Mouse (Mus musculus) heart, adult 11 months (tissue): ENCODE measurements around the gene Thop1.
"Not testable (repeated sequence)": the region's sequence is repeated elsewhere in the genome, so short reads cannot be mapped to it uniquely, and the experiment has no call there.

Source experiments
- DNase-seq: peaks from one replicate; pipeline ENCODE4 v3.0.0; 2022

Gene Thop1

GRCm38 (mm10) chr10:81069836-81070235, at the start of gene Thop1:
TSS of gene Thop1 (plus strand) at chr10:81070035.
- peak; percentile 100 for DNase-seq

- no peak for DNase-seq
Measured at GRCm38 (mm10) chr10:81020207-81020606, 49.6 kb upstream of the Thop1 start.

- DNase-seq: no peak
Measured at GRCm38 (mm10) chr10:81021547-81022110, 48.2 kb upstream of the Thop1 start.

- DNase-seq: no peak
Measured at GRCm38 (mm10) chr10:81022744-81023143, 47.1 kb upstream of the Thop1 start.

GRCm38 (mm10) chr10:81024346-81024937, 45.4 kb upstream of the Thop1 start:
- no peak for DNase-seq

- no peak for DNase-seq
Measured at GRCm38 (mm10) chr10:81025047-81025621, 44.7 kb upstream of the Thop1 start.

GRCm38 (mm10) chr10:81025639-81026275, 44.1 kb upstream of the Thop1 start, which contains the start of gene Diras1:
TSS of gene Diras1 (minus strand) at chr10:81025662.
- DNase-seq: no peak

- no peak for DNase-seq
Measured at GRCm38 (mm10) chr10:81026857-81027256, 43.0 kb upstream of the Thop1 start.

- DNase-seq: peak; percentile 94
Measured at GRCm38 (mm10) chr10:81027331-81027730, 42.5 kb upstream of the Thop1 start.

GRCm38 (mm10) chr10:81028219-81028618, 41.6 kb upstream of the Thop1 start:
- DNase-seq: no peak

GRCm38 (mm10) chr10:81029031-81029430, 40.8 kb upstream of the Thop1 start:
- DNase-seq: no peak

- no peak for DNase-seq
Measured at GRCm38 (mm10) chr10:81033586-81033985, 36.2 kb upstream of the Thop1 start.

- DNase-seq: no peak
Measured at GRCm38 (mm10) chr10:81036251-81036650, 33.6 kb upstream of the Thop1 start.

GRCm38 (mm10) chr10:81036988-81037580, 32.8 kb upstream of the Thop1 start, which contains the start of gene Slc39a3:
TSS of gene Slc39a3 (minus strand) at chr10:81037426.
- peak; percentile 100 for DNase-seq

GRCm38 (mm10) chr10:81041458-81042175, 28.2 kb upstream of the Thop1 start:
- no peak for DNase-seq

GRCm38 (mm10) chr10:81045246-81045645, 24.6 kb upstream of the Thop1 start:
- not testable (repeated sequence) for DNase-seq

- no peak for DNase-seq
Measured at GRCm38 (mm10) chr10:81050645-81051044, 19.2 kb upstream of the Thop1 start.

GRCm38 (mm10) chr10:81051133-81051532, 18.7 kb upstream of the Thop1 start:
- DNase-seq: no peak

GRCm38 (mm10) chr10:81052577-81052976, 17.3 kb upstream of the Thop1 start:
- no peak for DNase-seq

GRCm38 (mm10) chr10:81055169-81055568, 14.7 kb upstream of the Thop1 start:
- DNase-seq: no peak

GRCm38 (mm10) chr10:81055802-81056340, 14.0 kb upstream of the Thop1 start:
- not testable (repeated sequence) for DNase-seq

- peak; percentile 93 for DNase-seq
Measured at GRCm38 (mm10) chr10:81057406-81058130, 12.3 kb upstream of the Thop1 start.
